Mouse (Mus musculus): Measurements from ENCODE around the gene Spop.
"Not testable (repeated sequence)": the region's sequence is repeated elsewhere in the genome, so short reads cannot be mapped to it uniquely, and the experiment has no call there.

The Spop gene

GRCm38 (mm10) chr11:95495883-95496282 is 82.0 kb downstream of the Spop start:
- no peak for DNase-seq (ENCODE audit: low read depth, low spot score)

- DNase-seq (ENCODE audit: low read depth, low spot score) = no peak
Measured at GRCm38 (mm10) chr11:95497921-95498320, 84.0 kb downstream of the Spop start.

GRCm38 (mm10) chr11:95500412-95500811 is 86.5 kb downstream of the Spop start:
- DNase-seq (ENCODE audit: low read depth, low spot score) = no peak

GRCm38 (mm10) chr11:95500836-95501235 is 87.0 kb downstream of the Spop start:
- DNase-seq (ENCODE audit: low read depth, low spot score) = no peak

GRCm38 (mm10) chr11:95501826-95502225 is 87.9 kb downstream of the Spop start:
- not testable (repeated sequence) for DNase-seq (ENCODE audit: low read depth, low spot score)

GRCm38 (mm10) chr11:95503581-95504180 is 89.8 kb downstream of the Spop start:
- no peak for DNase-seq (ENCODE audit: low read depth, low spot score)

- DNase-seq (ENCODE audit: low read depth, low spot score) = no peak
Measured at GRCm38 (mm10) chr11:95504271-95504731, 90.4 kb downstream of the Spop start.

GRCm38 (mm10) chr11:95507041-95507716 is 93.3 kb downstream of the Spop start:
- no peak for DNase-seq (ENCODE audit: low read depth, low spot score)

GRCm38 (mm10) chr11:95507785-95508184 is 93.9 kb downstream of the Spop start:
- no peak for DNase-seq (ENCODE audit: low read depth, low spot score)

GRCm38 (mm10) chr11:95508211-95508926 is 94.5 kb downstream of the Spop start:
- no peak for DNase-seq (ENCODE audit: low read depth, low spot score)

- DNase-seq (ENCODE audit: low read depth, low spot score) = no peak
Measured at GRCm38 (mm10) chr11:95509126-95509717, 95.3 kb downstream of the Spop start.

- no peak for DNase-seq (ENCODE audit: low read depth, low spot score)
Measured at GRCm38 (mm10) chr11:95510631-95511030, 96.8 kb downstream of the Spop start.

GRCm38 (mm10) chr11:95511919-95512318 is 98.0 kb downstream of the Spop start:
- no peak for DNase-seq (ENCODE audit: low read depth, low spot score)

- no peak for DNase-seq (ENCODE audit: low read depth, low spot score)
Measured at GRCm38 (mm10) chr11:95512383-95512782, 98.5 kb downstream of the Spop start.

- DNase-seq (ENCODE audit: low read depth, low spot score) = no peak
Measured at GRCm38 (mm10) chr11:95513461-95514297, 99.8 kb downstream of the Spop start.

GRCm38 (mm10) chr11:95514298-95514861 is 100.5 kb downstream of the Spop start, which contains the start of gene Nxph3:
TSS of gene Nxph3 (minus strand) at chr11:95514570.
- DNase-seq (ENCODE audit: low read depth, low spot score) = no peak

GRCm38 (mm10) chr11:95515376-95516323 is 101.8 kb downstream of the Spop start:
- no peak for DNase-seq (ENCODE audit: low read depth, low spot score)

- DNase-seq (ENCODE audit: low read depth, low spot score) = no peak
Measured at GRCm38 (mm10) chr11:95516491-95516911, 102.6 kb downstream of the Spop start.

- no peak for DNase-seq (ENCODE audit: low read depth, low spot score)
Measured at GRCm38 (mm10) chr11:95517162-95517561, 103.3 kb downstream of the Spop start.

- DNase-seq (ENCODE audit: low read depth, low spot score) = no peak
Measured at GRCm38 (mm10) chr11:95519299-95519698, 105.4 kb downstream of the Spop start.
